Mouse (Mus musculus) embryonic fibroblast, embryonic 13.5 days (primary cell): ENCODE data around the gene Cdk1. TPM values are rescaled to one million over a fixed set of nuclear protein-coding genes. Genes with fewer than 3 reads are reported as not detected.
"Not testable (repeated sequence)": the region's sequence is repeated elsewhere in the genome, so short reads cannot be mapped to it uniquely, and the experiment has no call there.

ENCODE experiments used
- H3K27ac ChIP-seq: 2 replicates; pipeline ENCODE4 v1.5.1; 2012; ENCODE audit warnings: low read length, control low read depth, inconsistent platforms; ENCODE audit not compliant: insufficient read depth
- H3K4me1 ChIP-seq: 2 replicates; pipeline ENCODE4 v1.6.1; 2011; ENCODE audit warnings: low read length; ENCODE audit not compliant: control insufficient read depth, insufficient read depth
- H3K4me3 ChIP-seq: 2 replicates; pipeline ENCODE4 v1.5.1; 2011; ENCODE audit warnings: mild to moderate bottlenecking, control low read depth, low read length; ENCODE audit not compliant: insufficient read depth
- CTCF ChIP-seq: IDR thresholded peaks from 2 replicates; pipeline ENCODE4 v1.5.1; 2011; ENCODE audit warnings: mild to moderate bottlenecking, control low read depth, low read length, moderate library complexity, borderline replicate concordance; ENCODE audit not compliant: insufficient read depth
- POLR2A ChIP-seq: IDR thresholded peaks from 2 replicates; pipeline ENCODE4 v1.6.1; 2011; ENCODE audit warnings: low read depth, mild to moderate bottlenecking, control low read depth, low read length, moderate library complexity
- polyA plus RNA-seq: library from polyadenylated mRNA; stranded (reverse); fragments of >200 nt; gene quantifications from 2 replicates; pipeline ENCODE4 v1.2.4, GENCODE M21; 2011; ENCODE audit warnings: low read depth; ENCODE audit not compliant: missing spikeins, insufficient read length

Cdk1 gene
- polyA plus RNA-seq, 1 experiment: 200 TPM

DNA sequence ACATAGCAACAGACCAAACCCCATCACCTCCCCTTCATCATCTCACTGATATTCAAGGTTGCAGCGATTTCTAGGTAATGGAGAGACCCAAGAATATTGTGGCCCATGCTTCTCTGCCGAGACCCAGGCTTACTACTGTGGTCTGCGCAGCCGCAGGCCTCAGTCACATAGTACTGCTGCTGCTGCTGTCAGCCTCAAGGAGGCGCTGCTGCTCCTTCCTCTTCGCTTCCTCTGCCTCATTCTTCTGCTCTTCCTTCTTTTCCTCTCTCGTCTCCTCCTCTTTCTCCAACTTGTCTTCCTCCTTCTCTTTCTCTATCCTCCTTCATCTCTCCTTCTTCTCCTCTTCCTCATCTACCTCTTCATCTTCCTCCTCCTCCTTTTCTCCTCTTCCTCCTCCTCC is 22.4 kb upstream of the Cdk1 start:
- H3K4me1 ChIP-seq: no peaks in the 10 kb centered on the region
- TF ChIP-seq POLR2A (no peak), CTCF (peak; percentile 9; the same call in 1 of the 2 replicates)
- H3K27ac ChIP-seq: no peak overlapping the region
- H3K4me3 ChIP-seq: no peak overlapping the region

DNA sequence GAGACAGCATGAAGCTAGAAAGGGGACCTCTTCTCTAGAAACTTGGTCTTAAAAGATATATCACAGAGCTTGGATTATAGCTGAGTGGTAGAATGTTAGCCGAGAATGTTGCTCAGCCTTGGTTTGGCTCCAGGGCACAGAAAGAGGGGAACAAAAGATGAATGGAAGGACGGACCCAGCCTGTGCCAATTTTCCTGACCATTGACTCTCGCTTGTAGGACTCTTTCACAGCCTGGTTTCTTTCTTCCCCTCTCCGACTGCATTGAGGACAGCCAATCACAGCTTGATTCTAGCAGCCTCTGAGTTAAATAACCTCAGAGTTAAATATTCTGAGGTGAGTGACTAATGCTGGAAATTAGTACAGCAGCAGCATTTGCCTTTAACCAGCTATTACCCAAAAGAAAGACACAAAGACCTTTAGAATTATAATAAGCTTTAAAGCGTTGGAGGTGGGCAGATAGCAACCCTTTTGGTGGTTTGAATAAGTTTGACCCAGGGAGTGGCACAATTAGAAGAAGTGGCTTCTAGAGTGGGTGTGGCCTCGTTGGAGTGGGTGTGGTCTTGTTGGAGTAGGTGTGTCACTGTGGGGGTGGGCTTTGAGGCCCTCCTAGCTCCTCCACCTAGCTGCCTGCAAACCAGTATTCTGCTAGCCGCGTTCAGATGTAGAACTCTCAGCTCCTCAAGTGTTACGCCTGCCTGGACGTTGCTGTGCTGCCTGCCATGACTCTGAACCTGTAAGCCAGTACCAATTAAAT is 21.2 kb upstream of the Cdk1 start:
- no peak for TF ChIP-seq CTCF
- TF ChIP-seq POLR2A: no peak
- Histone ChIP-seq H3K4me3 (no peak overlapping the region), H3K4me1 (no peaks in the 10 kb centered on the region), H3K27ac (no peak overlapping the region)

DNA sequence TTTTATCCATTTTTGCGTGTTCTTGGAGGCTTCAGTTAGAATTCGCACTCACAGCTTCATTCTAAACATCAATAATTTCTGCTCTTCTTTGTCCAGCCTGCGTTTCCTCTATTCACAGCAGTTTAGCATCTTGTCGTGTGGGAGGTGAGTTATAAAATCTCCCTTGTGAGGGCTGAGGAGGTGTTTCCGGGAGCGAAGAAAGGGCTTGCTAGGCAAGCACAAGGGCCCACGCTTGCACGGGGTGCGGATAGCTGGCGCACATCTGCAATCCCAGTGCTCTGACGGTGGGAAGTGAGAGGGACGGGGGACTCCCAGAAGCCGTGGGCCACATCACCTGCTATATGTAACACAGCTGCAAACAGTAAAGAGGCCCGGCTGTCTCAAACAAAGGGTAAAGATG is 19.3 kb upstream of the Cdk1 start:
- Histone ChIP-seq H3K27ac (no peak overlapping the region), H3K4me1 (no peaks in the 10 kb centered on the region), H3K4me3 (no peak overlapping the region)
- no peak for TF ChIP-seq POLR2A
- TF ChIP-seq CTCF: no peak

DNA sequence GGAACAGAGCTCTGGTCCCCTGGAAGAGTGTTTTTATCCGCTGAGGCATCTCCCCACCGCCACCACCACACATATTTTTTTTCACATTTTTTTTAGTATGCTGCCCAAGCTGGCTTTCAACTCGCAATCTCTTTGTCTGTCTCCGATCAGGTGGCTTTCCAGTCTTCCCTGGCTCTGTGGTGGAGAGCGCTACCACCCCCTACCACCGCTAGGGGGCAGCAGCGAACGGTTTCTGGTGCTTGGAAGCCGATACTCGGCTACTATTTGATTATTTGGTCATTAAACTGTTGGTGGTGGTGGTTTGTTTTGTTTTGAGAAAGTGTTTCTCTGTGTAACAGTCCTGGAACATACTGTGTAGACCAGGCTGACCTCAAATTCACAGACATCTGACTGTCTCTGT is 18.7 kb upstream of the Cdk1 start:
- Histone ChIP-seq H3K27ac (no peak overlapping the region), H3K4me3 (no peak overlapping the region), H3K4me1 (no peaks in the 10 kb centered on the region)
- TF ChIP-seq POLR2A: no peak
- peak; percentile 53; the same call in 1 of the 2 replicates for TF ChIP-seq CTCF

DNA sequence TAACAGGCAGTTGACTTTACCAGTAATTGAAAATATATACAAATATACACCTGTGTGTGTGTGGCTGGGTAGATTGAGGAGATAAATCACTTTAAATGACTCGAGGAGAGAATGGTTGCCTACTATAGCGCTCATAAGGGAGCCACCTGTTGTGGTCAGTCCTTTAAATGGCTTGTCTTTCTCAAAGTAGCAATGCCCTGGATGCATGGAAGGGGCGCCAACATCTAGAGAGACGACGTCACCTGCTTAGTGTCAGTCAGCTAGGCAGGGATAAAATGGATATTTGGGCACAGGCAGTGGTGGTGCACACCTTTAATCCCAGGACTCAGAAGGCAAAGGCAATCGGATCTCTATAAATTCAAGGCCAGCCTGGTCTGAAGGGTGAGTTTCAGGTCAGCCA is 16.6 kb upstream of the Cdk1 start:
- Histone ChIP-seq H3K4me3 (no peak overlapping the region), H3K4me1 (no peaks in the 10 kb centered on the region), H3K27ac (no peak overlapping the region)
- TF ChIP-seq POLR2A (no peak), CTCF (no peak)

DNA sequence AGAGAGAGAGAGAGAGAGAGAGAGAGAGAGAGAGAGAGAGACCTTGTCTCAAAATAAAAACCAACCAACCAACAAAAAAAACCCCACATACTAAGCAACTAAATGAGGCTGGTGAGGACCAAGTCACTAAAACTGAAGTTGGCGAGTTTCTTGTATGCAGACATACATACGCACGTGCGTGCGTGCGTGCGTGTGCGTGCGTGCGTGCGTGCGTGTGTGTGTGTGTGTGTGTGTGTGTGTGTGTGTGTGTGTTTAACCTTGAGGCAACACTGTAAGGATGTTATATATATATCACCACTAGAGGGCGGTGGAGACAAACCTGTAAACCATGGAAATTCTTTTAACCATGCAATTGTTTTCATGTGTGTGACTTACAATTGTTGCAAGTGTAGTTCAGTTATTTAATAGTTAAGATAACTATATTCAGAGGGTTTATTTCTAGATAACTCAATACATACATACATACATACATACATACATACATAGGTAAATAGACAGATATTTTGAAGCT is 14.2 kb upstream of the Cdk1 start:
- H3K4me1 ChIP-seq: no peaks in the 10 kb centered on the region
- no peak overlapping the region for H3K27ac ChIP-seq
- TF ChIP-seq POLR2A (no peak), CTCF (no peak)
- H3K4me3 ChIP-seq: no peak overlapping the region

- no peaks in the 10 kb centered on the region for H3K4me1 ChIP-seq
- H3K4me3 ChIP-seq: no peak overlapping the region
- TF ChIP-seq POLR2A (no peak), CTCF (no peak)
- H3K27ac ChIP-seq: no peak overlapping the region
Observed at GRCm38 (mm10) chr10:69366208-69366607, 13.5 kb upstream of the Cdk1 start.

GRCm38 (mm10) chr10:69359666-69360065 is 6.9 kb upstream of the Cdk1 start:
- TF ChIP-seq POLR2A (no peak), CTCF (no peak)
- Histone ChIP-seq H3K4me1 (no peaks in the 10 kb centered on the region), H3K4me3 (no peak overlapping the region), H3K27ac (no peak overlapping the region)

DNA sequence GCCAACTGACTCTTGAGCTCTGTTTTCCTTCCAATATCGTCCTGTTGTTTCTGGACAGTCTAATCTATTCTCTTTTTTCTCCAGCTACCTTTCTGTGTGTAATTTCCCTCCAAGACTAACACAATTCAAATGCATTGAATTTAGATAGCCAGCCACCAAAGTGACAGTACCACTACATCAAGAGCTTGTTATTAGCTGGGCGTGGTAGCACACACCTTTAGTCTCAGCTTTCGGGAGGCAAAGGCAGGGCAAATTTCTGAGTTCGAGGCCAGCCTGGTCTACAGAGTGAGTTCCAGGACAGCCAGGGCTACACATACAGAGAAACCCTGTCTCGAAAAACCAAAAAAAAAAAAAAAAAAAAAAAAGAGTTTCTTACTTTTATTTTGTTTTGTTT is 345 bp upstream of the Cdk1 start:
- H3K4me3 ChIP-seq: not testable (repeated sequence)
- H3K4me1 ChIP-seq: peaks cover 10% of the 10 kb centered on the region

DNA sequence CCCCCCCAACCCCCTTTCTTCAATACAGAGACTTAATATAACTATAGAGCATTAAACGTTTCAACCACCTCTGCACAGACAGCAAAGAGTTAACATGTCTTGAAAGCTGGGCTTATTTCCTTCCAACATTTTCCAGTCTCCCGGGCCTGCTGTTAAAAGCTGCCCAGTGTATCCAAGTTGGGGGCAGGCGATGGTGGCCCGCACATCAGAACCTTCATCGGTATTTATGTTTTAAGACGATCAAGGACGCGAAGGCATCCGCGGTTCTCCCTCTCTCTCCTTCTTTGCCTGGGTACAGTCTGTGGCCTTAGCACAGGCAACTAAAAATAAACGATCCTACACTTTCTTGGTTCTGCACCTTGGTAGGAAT is 911 bp downstream of the Cdk1 start:
- H3K27ac ChIP-seq: peak overlapping the region; percentile 75
- H3K4me1 ChIP-seq: peaks cover 19% of the 10 kb centered on the region
- peak overlapping the region; percentile 83 for H3K4me3 ChIP-seq
- no peak; the same call in 1 of the 2 replicates for TF ChIP-seq POLR2A
- TF ChIP-seq CTCF: no peak

More for the DNA sequence above, 345 bp upstream of the Cdk1 start:
- H3K27ac ChIP-seq: not testable (repeated sequence)
